ENCODE assay signal across 13 mouse cellular contexts in the genomic region with DNA sequence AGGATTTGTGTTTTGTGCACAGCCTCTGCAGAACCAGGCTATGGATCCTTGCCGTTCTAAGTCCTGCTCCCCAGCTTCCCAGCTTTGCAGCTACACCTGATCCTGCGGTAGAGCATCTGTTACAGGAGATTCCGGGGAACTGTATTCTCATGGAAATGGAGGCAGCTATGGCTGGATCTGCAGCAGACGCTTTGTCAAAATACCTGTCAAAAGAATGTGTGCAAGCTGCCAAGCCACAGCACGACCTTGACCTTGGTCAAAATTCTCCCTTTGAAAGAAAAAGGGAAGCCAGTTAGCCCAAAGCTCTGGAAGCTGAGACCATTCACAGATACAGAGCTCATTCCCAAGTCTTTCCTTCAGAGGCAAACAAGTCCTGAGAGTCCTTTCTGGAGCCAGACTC.
"Had no signal": no experiment of that assay in that cellular context is flagged by ENCODE, and none has a peak within 500 bp of the region (broad histone marks: within the 10 kb centered on the region; RNA-seq: fewer than 3 reads in every experiment).

No protein-coding gene starts in this region.

- H3K4me1 ChIP-seq: liver, embryonic 12.5 days; midbrain, embryonic 15.5 days; stomach, embryonic 15.5 days had no signal

- H3K27me3 ChIP-seq: liver, embryonic 12.5 days; midbrain, embryonic 15.5 days; stomach, embryonic 15.5 days had no signal

- H3K9ac ChIP-seq: limb, embryonic 15.5 days; liver, embryonic 12.5 days; lung, embryonic 14.5 days; midbrain, embryonic 15.5 days; neural tube, embryonic 13.5 days; stomach, embryonic 15.5 days had no signal

- H3K36me3 ChIP-seq: limb, embryonic 15.5 days; liver, embryonic 12.5 days; midbrain, embryonic 10.5 days; midbrain, embryonic 15.5 days; neural tube, embryonic 13.5 days; stomach, embryonic 15.5 days had no signal

- H3K27ac ChIP-seq: left cerebral cortex, adult 2 months; limb, embryonic 15.5 days; liver, embryonic 12.5 days; midbrain, embryonic 10.5 days; midbrain, embryonic 15.5 days; neural tube, embryonic 13.5 days; stomach, embryonic 15.5 days had no signal

- DNase-seq: kidney, postnatal 25 days; lung, embryonic 14.5 days; lung, postnatal 10 days; lung, postnatal 4 days; right cerebral cortex, postnatal 14 days; thymus, postnatal 4 days had no signal

- H3K9me3 ChIP-seq: limb, embryonic 15.5 days; liver, embryonic 12.5 days; midbrain, embryonic 10.5 days; midbrain, embryonic 15.5 days; neural tube, embryonic 13.5 days; stomach, embryonic 15.5 days had no signal

- H3K4me3 ChIP-seq: left cerebral cortex, adult 2 months; limb, embryonic 15.5 days; liver, embryonic 12.5 days; midbrain, embryonic 10.5 days; midbrain, embryonic 15.5 days; neural tube, embryonic 13.5 days; stomach, embryonic 15.5 days had no signal
